Mouse (Mus musculus): ENCODE measurements around the gene Hydin.
"Not testable (repeated sequence)": the region's sequence is repeated elsewhere in the genome, so short reads cannot be mapped to it uniquely, and the experiment has no call there.

Hydin gene

GRCm38 (mm10) chr8:110521851-110522250, 255.1 kb downstream of the Hydin start:
- DNase-seq (ENCODE audit: low read depth, low spot score) = no peak

GRCm38 (mm10) chr8:110522495-110522894, 255.7 kb downstream of the Hydin start:
- not testable (repeated sequence) for DNase-seq (ENCODE audit: low read depth, low spot score)

- no peak for DNase-seq (ENCODE audit: low read depth, low spot score)
Measured at GRCm38 (mm10) chr8:110522985-110523384, 256.2 kb downstream of the Hydin start.

- no peak for DNase-seq (ENCODE audit: low read depth, low spot score)
Measured at GRCm38 (mm10) chr8:110525229-110525628, 258.5 kb downstream of the Hydin start.

- no peak for DNase-seq (ENCODE audit: low read depth, low spot score)
Measured at GRCm38 (mm10) chr8:110530008-110530762, 263.4 kb downstream of the Hydin start.

GRCm38 (mm10) chr8:110533781-110534180, 267.0 kb downstream of the Hydin start:
- no peak for DNase-seq (ENCODE audit: low read depth, low spot score)

GRCm38 (mm10) chr8:110537849-110538248, 271.1 kb downstream of the Hydin start:
- no peak for DNase-seq (ENCODE audit: low read depth, low spot score)

- DNase-seq (ENCODE audit: low read depth, low spot score) = no peak
Measured at GRCm38 (mm10) chr8:110550343-110550742, 283.6 kb downstream of the Hydin start.

- DNase-seq (ENCODE audit: low read depth, low spot score) = not testable (repeated sequence)
Measured at GRCm38 (mm10) chr8:110552111-110552510, 285.3 kb downstream of the Hydin start.

- no peak for DNase-seq (ENCODE audit: low read depth, low spot score)
Measured at GRCm38 (mm10) chr8:110592641-110593040, 325.9 kb downstream of the Hydin start.

GRCm38 (mm10) chr8:110594164-110594563, 327.4 kb downstream of the Hydin start:
- DNase-seq (ENCODE audit: low read depth, low spot score) = no peak

GRCm38 (mm10) chr8:110604556-110604955, 337.8 kb downstream of the Hydin start:
- peak; percentile 30 for DNase-seq (ENCODE audit: low read depth, low spot score)

- no peak for DNase-seq (ENCODE audit: low read depth, low spot score)
Measured at GRCm38 (mm10) chr8:110605401-110606015, 338.7 kb downstream of the Hydin start.

GRCm38 (mm10) chr8:110615730-110616129, 349.0 kb downstream of the Hydin start:
- no peak for DNase-seq (ENCODE audit: low read depth, low spot score)

- no peak for DNase-seq (ENCODE audit: low read depth, low spot score)
Measured at GRCm38 (mm10) chr8:110617801-110618358, 351.1 kb downstream of the Hydin start.

- peak; percentile 94 for DNase-seq (ENCODE audit: low read depth, low spot score)
Measured at GRCm38 (mm10) chr8:110618391-110619207, 351.8 kb downstream of the Hydin start, which contains the start of gene Vac14. Gene Vac14 (plus strand): TSS chr8:110618585.

GRCm38 (mm10) chr8:110619208-110619574, 352.4 kb downstream of the Hydin start:
- no peak for DNase-seq (ENCODE audit: low read depth, low spot score)

GRCm38 (mm10) chr8:110619919-110620318, 353.1 kb downstream of the Hydin start:
- DNase-seq (ENCODE audit: low read depth, low spot score) = no peak

GRCm38 (mm10) chr8:110626431-110626830, 359.7 kb downstream of the Hydin start:
- no peak for DNase-seq (ENCODE audit: low read depth, low spot score)

GRCm38 (mm10) chr8:110629245-110630063, 362.7 kb downstream of the Hydin start:
- no peak for DNase-seq (ENCODE audit: low read depth, low spot score)

- no peak for DNase-seq (ENCODE audit: low read depth, low spot score)
Measured at GRCm38 (mm10) chr8:110630079-110630478, 363.3 kb downstream of the Hydin start.
